Mouse (Mus musculus) neural tube, embryonic 14.5 days (tissue): ENCODE data around the gene Psap. TPM values are rescaled to one million over a fixed set of nuclear protein-coding genes. Genes with fewer than 3 reads are reported as not detected.
"Not testable (repeated sequence)": the region's sequence is repeated elsewhere in the genome, so short reads cannot be mapped to it uniquely, and the experiment has no call there.

ENCODE experiments used
- ATAC-seq: fragments of 200-750 bp; cut with Nextera tagmentation; 2 replicates; pipeline ENCODE4 v1.8.0; 2017; ENCODE audit warnings: low read depth, mild to moderate bottlenecking, moderate TSS enrichment, moderate library complexity
- H3K27ac ChIP-seq: fragments of 300-500 bp; sonication (generic); 2 replicates; pipeline ENCODE4 v1.5.1; 2014; ENCODE audit warnings: low read depth, mild to moderate bottlenecking, control low read depth, low read length, moderate library complexity, mixed read lengths
- H3K27me3 ChIP-seq: fragments of 300-500 bp; sonication (generic); 2 replicates; pipeline ENCODE4 v1.6.1; 2014; ENCODE audit warnings: low read length; ENCODE audit not compliant: control insufficient read depth, insufficient read depth
- H3K36me3 ChIP-seq: fragments of 300-500 bp; sonication (generic); 2 replicates; pipeline ENCODE4 v1.6.1; 2014; ENCODE audit warnings: low read length, mixed read lengths; ENCODE audit not compliant: control insufficient read depth, insufficient read depth
- H3K4me1 ChIP-seq: fragments of 300-500 bp; sonication (generic); 2 replicates; pipeline ENCODE4 v1.6.1; 2014; ENCODE audit warnings: low read length; ENCODE audit not compliant: control insufficient read depth, insufficient read depth
- H3K4me2 ChIP-seq: fragments of 300-500 bp; sonication (generic); 2 replicates; pipeline ENCODE4 v1.6.1; 2014; ENCODE audit warnings: mild to moderate bottlenecking, low read depth, low read length, control low read depth
- H3K4me3 ChIP-seq: fragments of 300-500 bp; sonication (generic); 2 replicates; pipeline ENCODE4 v1.5.1; 2014; ENCODE audit warnings: low read depth, low read length, control low read depth, mixed read lengths
- H3K9ac ChIP-seq: fragments of 300-500 bp; sonication (generic); replicated peaks from 2 replicates; pipeline ENCODE4 v1.6.1; 2014; ENCODE audit warnings: low read depth, mild to moderate bottlenecking, control low read depth, low read length, mixed read lengths
- H3K9me3 ChIP-seq: fragments of 300-500 bp; sonication (generic); 2 replicates; pipeline ENCODE4 v1.6.1; 2016; ENCODE audit warnings: low read length; ENCODE audit not compliant: control insufficient read depth
- WGBS: fragments of 180-500 bp; shearing (Covaris S2); extraction: QIAGEN DNeasy Blood & Tissue Kit; methylation state at CpG from one replicate; pipeline ENCODE4 v1.1.7; 2014; 5-methylcytosine and 5-hydroxymethylcytosine counted together
- polyA plus RNA-seq: library from polyadenylated mRNA; unstranded; fragments of >200 nt; fragmentation: Nextera tagmentation; extraction: Ambion mirVana; gene quantifications from 2 replicates; pipeline ENCODE4 v1.2.1, GENCODE M21; 2014

Gene Psap
- polyA plus RNA-seq, 1 experiment from 2014 or later: 154 TPM

DNA sequence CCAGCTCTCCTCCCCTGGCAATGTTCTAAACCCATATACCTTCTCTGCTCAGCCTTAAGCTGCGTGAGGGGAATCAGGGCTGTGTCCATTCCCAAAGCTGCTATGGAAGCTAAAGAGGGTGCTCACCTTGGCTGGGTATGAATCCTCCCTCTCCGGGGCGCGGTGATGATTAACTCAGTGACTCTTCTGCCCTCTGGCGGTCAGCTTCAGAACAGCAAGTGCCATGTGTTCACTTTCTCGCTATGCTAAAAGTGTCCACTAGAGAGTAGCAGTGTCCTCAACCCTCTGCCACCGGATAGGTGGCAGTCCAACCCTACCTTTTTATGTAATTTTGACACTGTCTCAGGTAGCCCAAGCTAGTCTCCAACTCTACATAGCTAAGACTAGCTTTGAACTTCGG lies 32.4 kb upstream of the Psap start:
- Histone ChIP-seq H3K27me3 (no peaks in the 10 kb centered on the region), H3K4me2 (no peak overlapping the region), H3K36me3 (no peaks in the 10 kb centered on the region), H3K27ac (no peak overlapping the region), H3K9ac (no peak overlapping the region), H3K9me3 (no peaks in the 10 kb centered on the region), H3K4me3 (no peak overlapping the region), H3K4me1 (no peaks in the 10 kb centered on the region)
- WGBS: 4% methylated on average over 8 of the region's 8 CpGs
- peak; percentile 71; the same call in 1 of the 2 replicates for ATAC-seq

- H3K4me1 ChIP-seq: no peaks in the 10 kb centered on the region
- no peak for ATAC-seq
These were observed 31.8 kb upstream of the Psap start for GRCm38 (mm10) chr10:60245635-60246034.

DNA sequence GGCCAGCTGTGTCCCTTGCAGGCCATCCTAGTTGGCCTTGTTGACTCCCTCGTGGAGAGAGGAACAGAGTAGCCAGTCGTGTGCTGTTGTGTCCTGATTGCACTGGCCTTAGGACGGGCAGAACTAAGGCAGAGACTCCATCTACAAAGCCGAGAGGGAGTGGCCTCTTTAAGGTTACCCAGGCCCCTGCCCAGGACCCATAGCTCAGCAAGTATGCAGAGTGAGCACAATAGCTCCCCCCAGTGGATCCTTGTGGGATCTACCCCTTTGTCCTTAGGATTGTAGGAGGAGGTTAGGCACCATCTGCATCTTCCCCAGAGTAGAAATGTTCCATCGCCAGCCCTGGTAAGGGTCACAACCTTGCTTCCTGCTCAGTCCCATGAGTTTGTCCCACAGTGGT lies 30.9 kb upstream of the Psap start:
- no peaks in the 10 kb centered on the region for H3K4me1 ChIP-seq
- H3K36me3 ChIP-seq: no peaks in the 10 kb centered on the region
- H3K4me2 ChIP-seq: no peak overlapping the region
- no peak overlapping the region for H3K27ac ChIP-seq
- no peaks in the 10 kb centered on the region for H3K9me3 ChIP-seq
- ATAC-seq: no peak; the same call in 1 of the 2 replicates
- H3K27me3 ChIP-seq: no peaks in the 10 kb centered on the region
- H3K4me3 ChIP-seq: no peak overlapping the region
- 25% methylated on average over 5 of the region's 5 CpGs for WGBS
- H3K9ac ChIP-seq: no peak overlapping the region

More at GRCm38 (mm10) chr10:60245635-60246034, 31.8 kb upstream of the Psap start:
- H3K27ac ChIP-seq: no peak overlapping the region
- 77% methylated on average over 7 of the region's 7 CpGs for WGBS
- H3K9me3 ChIP-seq: no peaks in the 10 kb centered on the region
- no peak overlapping the region for H3K4me2 ChIP-seq
- no peak overlapping the region for H3K4me3 ChIP-seq
- no peaks in the 10 kb centered on the region for H3K27me3 ChIP-seq
- no peaks in the 10 kb centered on the region for H3K36me3 ChIP-seq
- no peak overlapping the region for H3K9ac ChIP-seq

GRCm38 (mm10) chr10:60248345-60248744 lies 29.1 kb upstream of the Psap start:
- not testable (repeated sequence) for H3K4me3 ChIP-seq, H3K9ac ChIP-seq, ATAC-seq, H3K36me3 ChIP-seq, H3K4me2 ChIP-seq, H3K27ac ChIP-seq, H3K9me3 ChIP-seq, H3K4me1 ChIP-seq, H3K27me3 ChIP-seq
- WGBS: 27% methylated on average over 3 of the region's 3 CpGs

DNA sequence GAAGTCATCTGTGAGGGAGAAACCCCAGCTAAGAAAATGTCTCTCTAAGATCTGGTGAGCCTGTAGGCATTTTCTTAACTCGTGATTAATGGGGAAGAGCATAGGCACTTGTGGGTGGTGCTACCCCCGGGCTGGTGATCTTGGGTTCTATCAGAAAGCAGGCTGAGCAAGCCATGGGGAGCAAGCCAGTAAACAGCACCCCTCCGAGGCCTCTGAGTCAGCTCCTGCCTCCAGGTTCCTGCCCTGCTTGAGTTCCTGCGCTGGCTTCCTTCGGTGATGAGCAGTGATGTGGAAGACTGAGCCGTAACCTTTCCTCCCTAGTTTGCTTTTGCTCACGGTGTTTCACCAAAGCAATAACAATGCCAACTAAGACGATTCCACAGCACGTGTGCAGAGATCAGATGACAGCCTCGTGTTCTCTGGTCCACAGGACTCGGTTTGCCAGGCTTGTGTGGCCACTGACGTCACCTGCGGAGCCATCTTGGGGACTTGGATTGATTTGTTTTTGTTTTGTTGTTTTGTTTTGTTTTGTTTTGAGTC lies 26.9 kb upstream of the Psap start:
- H3K27me3 ChIP-seq: no peaks in the 10 kb centered on the region
- 85% methylated on average over 13 of the region's 13 CpGs for WGBS

GRCm38 (mm10) chr10:60252187-60252586 lies 25.2 kb upstream of the Psap start:
- Histone ChIP-seq H3K36me3 (no peaks in the 10 kb centered on the region), H3K9ac (no peak overlapping the region), H3K27me3 (no peaks in the 10 kb centered on the region), H3K9me3 (no peaks in the 10 kb centered on the region), H3K27ac (no peak overlapping the region), H3K4me3 (no peak overlapping the region), H3K4me2 (no peak overlapping the region), H3K4me1 (no peaks in the 10 kb centered on the region)
- ATAC-seq: no peak
- WGBS: 63% methylated on average over 4 of the region's 4 CpGs

More for the DNA sequence above, 26.9 kb upstream of the Psap start:
- no peak overlapping the region for H3K4me3 ChIP-seq
- no peak overlapping the region for H3K9ac ChIP-seq
- H3K36me3 ChIP-seq: no peaks in the 10 kb centered on the region
- no peaks in the 10 kb centered on the region for H3K4me1 ChIP-seq
- no peak overlapping the region for H3K4me2 ChIP-seq
- H3K27ac ChIP-seq: no peak overlapping the region
- no peaks in the 10 kb centered on the region for H3K9me3 ChIP-seq
- ATAC-seq: no peak

- H3K36me3 ChIP-seq: no peaks in the 10 kb centered on the region
These were observed 24.8 kb upstream of the Psap start for GRCm38 (mm10) chr10:60252606-60253005.

GRCm38 (mm10) chr10:60256088-60256487 lies 21.3 kb upstream of the Psap start:
- no peak overlapping the region for H3K4me3 ChIP-seq
- no peak overlapping the region for H3K4me2 ChIP-seq
- WGBS: 91% methylated on average over 6 of the region's 6 CpGs
- H3K36me3 ChIP-seq: no peaks in the 10 kb centered on the region
- H3K27ac ChIP-seq: no peak overlapping the region
- no peak overlapping the region for H3K9ac ChIP-seq
- H3K4me1 ChIP-seq: no peaks in the 10 kb centered on the region
- no peaks in the 10 kb centered on the region for H3K27me3 ChIP-seq
- H3K9me3 ChIP-seq: no peaks in the 10 kb centered on the region
- ATAC-seq: no peak

More at GRCm38 (mm10) chr10:60252606-60253005, 24.8 kb upstream of the Psap start:
- H3K9me3 ChIP-seq: no peaks in the 10 kb centered on the region
- no peak for ATAC-seq
- no peak overlapping the region for H3K27ac ChIP-seq
- H3K4me1 ChIP-seq: no peaks in the 10 kb centered on the region
- 88% methylated on average over 4 of the region's 4 CpGs for WGBS
- no peak overlapping the region for H3K9ac ChIP-seq
- no peak overlapping the region for H3K4me3 ChIP-seq
- no peaks in the 10 kb centered on the region for H3K27me3 ChIP-seq
- H3K4me2 ChIP-seq: no peak overlapping the region

DNA sequence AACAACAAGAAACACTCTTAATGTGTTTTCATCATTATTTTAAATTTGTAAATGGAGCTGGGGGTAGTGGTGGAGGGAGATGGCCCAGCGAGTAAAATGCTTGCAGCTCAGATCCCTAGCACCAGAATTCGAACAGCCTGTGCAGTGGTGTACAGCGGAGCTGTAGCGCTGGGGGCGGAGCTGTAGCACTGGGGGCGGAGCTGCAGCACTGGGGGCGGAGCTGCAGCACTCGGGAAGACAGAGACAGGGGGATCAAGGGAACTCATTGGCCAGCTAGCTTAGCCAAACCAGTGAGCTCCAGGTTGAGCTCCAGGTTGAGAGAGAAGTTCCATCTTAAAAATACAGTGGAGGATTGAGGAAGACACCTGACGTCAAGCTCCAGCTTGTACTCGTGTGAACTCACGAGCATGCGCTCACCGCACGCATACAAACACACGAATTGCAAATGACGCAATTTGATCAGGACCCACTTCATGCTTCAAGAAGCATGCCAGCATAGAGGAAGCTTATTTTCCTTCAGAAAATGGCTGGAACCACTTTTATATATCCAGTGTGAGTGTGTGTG lies 20.1 kb upstream of the Psap start:
- Histone ChIP-seq H3K4me3 (no peak overlapping the region), H3K27ac (no peak overlapping the region), H3K36me3 (no peaks in the 10 kb centered on the region), H3K4me1 (no peaks in the 10 kb centered on the region), H3K27me3 (no peaks in the 10 kb centered on the region), H3K9ac (no peak overlapping the region), H3K9me3 (no peaks in the 10 kb centered on the region), H3K4me2 (no peak overlapping the region)
- no peak for ATAC-seq
- 55% methylated on average over 16 of the region's 16 CpGs for WGBS
